Mouse (Mus musculus) MEL-GATA-1-ER (cell line): Measurements from ENCODE around the gene Bpifb2.

ENCODE experiments used
- DNase-seq: peaks from one replicate; pipeline ENCODE4 v3.0.0-alpha.2; 2012; ENCODE audit warnings: low read depth; ENCODE audit errors: extremely low read depth

The Bpifb2 gene

GRCm38 (mm10) chr2:153931125-153931524, 56.3 kb downstream of the Bpifb2 start:
- no peak for DNase-seq

DNA sequence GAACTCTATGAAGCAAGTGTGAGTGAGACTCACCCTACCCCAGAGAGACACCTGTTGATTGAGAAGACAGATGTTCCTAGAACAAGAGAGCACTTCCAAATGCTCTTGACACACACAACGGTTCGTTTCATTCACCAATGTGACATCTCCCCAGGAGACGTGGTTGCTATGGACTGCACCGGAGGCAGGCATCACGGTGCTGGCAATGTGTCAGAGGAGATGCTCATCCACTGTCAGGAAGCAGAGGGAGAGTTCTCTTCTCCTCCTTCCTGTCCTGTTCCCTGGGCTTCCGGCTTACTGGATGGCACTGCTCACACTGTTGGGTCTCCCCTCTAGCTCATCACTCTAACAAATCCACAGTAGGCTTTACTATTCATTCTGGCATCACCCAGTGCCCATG, 58.5 kb downstream of the Bpifb2 start:
- DNase-seq = no peak

DNA sequence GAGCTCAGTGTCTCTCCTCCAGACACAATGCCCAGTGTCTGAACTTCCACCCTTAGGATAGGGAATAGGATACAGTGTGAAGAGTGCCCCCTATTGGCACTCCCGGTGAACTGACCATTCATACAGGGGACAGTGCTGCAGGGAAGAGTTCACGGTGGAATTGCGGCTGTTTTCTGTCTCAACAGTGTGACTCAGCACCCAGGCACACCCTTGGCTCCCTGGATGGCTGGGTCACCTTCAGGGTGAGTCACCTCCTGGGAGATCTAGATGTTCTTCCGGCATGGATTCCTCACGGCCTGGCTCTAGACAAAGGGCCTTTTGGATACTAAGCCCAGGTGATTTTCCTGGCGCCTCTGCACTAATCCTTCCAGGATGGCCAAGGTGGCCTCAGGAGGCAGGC, 60.5 kb downstream of the Bpifb2 start:
- DNase-seq = no peak

DNA sequence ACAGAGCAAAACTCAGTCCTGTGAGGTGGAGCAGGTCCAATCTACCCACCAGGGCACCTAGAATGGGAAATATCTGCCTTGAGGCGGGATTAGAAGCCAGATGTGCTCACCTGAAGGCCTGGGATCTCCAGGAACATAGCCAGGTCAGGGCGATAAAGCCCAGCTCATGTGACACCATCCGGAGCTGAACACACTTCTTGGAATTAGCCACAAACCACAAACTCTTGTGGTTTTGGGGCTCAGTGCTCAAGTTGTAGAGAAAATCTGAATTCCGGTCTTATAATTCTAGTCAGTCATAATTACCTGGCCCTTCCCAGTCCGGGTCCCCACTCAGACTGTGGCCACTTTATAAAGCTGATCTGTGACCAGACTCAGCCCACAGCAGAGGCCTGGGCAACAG, 63.0 kb downstream of the Bpifb2 start, which contains the start of gene Bpifb4:
Gene Bpifb4 (plus strand): TSS at position 370 of the 400 bp plus-strand sequence.
- no peak for DNase-seq

GRCm38 (mm10) chr2:153943537-153943936, 68.7 kb downstream of the Bpifb2 start:
- no peak for DNase-seq

GRCm38 (mm10) chr2:153944567-153944966, 69.7 kb downstream of the Bpifb2 start:
- no peak for DNase-seq
